Mouse (Mus musculus) hindlimb bud, embryonic 11.5 days (tissue): ENCODE data around the gene Lpar4.
A peak's percentile ranks its signal among the peaks of the same experiment; 100 is the strongest.

Experiments
- DNase-seq: peaks from one replicate; pipeline ENCODE4 v3.0.0-alpha.2; 2012; ENCODE audit warnings: low read depth, low spot score; ENCODE audit errors: extremely low spot score

Lpar4 gene

DNA sequence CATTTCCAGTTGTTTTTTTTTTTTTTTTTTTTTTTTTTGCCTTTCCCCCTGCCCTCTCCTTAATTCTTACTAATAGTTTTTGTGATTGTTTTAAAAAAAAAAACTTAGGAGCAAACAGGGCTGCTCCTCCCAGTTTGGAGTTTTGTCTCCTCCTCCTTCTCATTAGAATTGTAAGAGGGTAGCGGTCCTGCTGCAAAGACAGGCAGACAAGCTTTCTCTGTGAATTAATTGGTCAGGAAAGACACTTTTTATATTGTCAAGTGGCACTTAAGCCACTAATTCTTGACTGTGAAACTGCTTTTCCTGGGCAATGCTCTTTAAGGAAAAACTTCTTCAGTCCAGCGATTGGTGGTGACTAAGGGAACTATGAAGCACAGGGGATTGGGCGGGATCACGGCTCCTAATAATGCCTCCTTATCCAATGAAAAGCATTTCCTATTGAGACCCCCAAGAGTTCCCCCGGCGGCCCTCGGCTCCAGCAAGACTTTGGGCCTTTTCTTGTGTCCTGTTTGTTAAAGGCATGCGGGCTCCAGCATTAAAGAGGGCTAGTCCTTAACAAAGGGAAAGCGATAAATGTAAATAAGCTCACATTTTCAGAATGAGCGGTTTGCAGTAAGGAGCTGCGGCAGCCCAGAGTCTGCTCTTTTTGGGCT lies at the start of gene Lpar4:
TSS of gene Lpar4 (plus strand) at position 451 of the 653 bp plus-strand sequence.
- DNase-seq, result no peak

- DNase-seq, result no peak
These were observed 49.0 kb upstream of the Lpar4 start for GRCm38 (mm10) chrX:106871426-106871825.

- DNase-seq, result peak; percentile 16
These were observed 48.5 kb upstream of the Lpar4 start for GRCm38 (mm10) chrX:106871894-106872293.

- DNase-seq, result no peak
These were observed 48.1 kb upstream of the Lpar4 start for GRCm38 (mm10) chrX:106872315-106872714.

DNA sequence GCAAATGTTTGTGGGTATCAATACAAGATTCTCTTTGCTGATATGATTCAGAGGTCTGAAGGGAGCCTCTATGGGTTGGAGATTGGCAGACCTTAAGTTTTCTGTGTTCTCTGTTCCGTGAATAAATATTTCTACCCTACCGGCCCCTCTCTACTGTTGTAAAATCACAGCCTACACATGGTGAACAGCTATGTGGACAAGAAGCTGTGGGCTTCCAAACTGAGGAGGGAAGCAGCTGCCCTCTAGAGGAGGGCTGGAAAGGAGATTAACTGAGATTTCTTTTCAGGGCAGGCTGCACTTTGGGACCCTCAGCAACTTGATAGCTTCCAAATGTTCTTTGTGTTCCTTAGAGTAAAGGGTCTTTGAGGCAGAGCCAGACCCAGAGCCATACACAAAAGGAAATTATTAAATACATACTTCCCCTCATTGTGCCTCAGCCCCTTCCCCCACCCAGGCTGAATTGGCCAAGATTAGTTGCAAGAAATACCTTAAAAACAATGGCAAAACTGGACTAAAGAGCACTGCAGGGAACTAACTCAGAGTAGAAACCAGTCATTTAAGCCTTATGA lies 22.6 kb upstream of the Lpar4 start:
- DNase-seq, result no peak

GRCm38 (mm10) chrX:106920828-106921619 lies 599 bp downstream of the Lpar4 start:
- DNase-seq, result no peak

DNA sequence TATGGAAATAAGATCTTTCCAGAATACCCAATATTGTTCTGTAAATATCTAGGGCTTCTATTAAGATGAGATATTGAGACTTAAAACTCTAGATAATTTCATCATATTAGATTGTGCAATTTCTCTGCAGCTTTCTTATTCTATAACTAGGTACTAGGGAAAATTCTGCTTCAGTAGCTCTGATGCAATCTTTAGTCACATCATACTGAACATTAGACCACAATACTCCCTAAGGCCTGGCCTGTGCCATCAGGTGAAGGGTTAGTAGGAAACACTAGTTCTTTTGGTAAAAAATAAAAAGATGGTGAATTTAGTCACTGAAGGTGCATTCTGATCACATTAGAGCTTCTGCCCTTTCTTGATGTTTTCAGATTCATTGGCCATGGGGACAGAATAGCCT lies 4.1 kb downstream of the Lpar4 start:
- DNase-seq, result no peak

GRCm38 (mm10) chrX:106939326-106939725 lies 18.9 kb downstream of the Lpar4 start:
- no peak for DNase-seq

DNA sequence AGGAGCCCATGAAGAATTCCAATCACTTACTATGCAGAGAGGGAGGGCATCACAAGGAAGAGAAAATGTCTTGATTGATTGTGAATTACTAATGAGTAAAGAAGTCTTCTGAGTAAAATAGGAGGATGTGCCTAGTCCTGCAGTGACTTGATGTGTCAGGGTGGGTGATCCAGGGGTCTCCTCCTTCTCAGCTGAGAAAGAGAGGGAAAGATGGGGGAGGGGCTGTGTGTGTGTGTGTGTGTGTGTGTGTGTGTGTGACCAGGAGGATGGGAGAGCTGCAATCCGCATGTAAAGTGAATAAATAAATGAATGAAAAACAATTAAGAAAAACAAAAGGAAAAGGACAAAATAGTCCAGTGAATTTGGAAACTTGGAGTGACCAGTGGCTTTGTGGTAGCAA lies 30.1 kb downstream of the Lpar4 start:
- DNase-seq, result no peak

GRCm38 (mm10) chrX:106951016-106951415 lies 30.6 kb downstream of the Lpar4 start:
- no peak for DNase-seq

GRCm38 (mm10) chrX:106953840-106954239 lies 33.4 kb downstream of the Lpar4 start:
- no peak for DNase-seq

- DNase-seq, result no peak
These were observed 41.8 kb downstream of the Lpar4 start for GRCm38 (mm10) chrX:106962233-106962632.

DNA sequence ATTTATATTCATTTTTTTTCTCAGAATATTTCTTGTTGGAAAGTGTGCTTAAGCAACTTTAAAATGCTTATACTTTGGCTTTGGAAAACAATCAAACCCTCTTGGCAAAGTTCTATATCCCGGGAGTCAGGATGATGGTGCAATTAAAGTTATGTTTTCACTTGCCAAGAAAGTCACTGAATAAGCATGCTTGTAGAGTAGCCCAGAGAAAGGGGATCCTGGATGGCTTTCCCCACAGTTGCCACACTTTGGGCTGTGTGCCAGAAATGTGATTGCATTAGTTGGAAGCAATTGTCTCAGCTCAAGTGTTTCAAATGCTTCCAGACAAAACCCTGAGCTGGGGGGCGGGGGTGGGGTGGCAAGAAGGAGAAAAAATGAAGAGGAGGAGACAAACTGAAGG lies 43.9 kb downstream of the Lpar4 start:
- DNase-seq, result no peak
